Mouse (Mus musculus) thymus, adult 2 months (tissue): ENCODE measurements around the gene Slc47a2. TPM values are rescaled to one million over a fixed set of nuclear protein-coding genes. Genes with fewer than 3 reads are reported as not detected.

Experiments used
- DNase-seq: peaks from one replicate; pipeline ENCODE4 v3.0.0; 2021
- H3K27ac ChIP-seq: fragments of 200-500 bp; 2 replicates; pipeline ENCODE4 v1.5.1; 2012; ENCODE audit warnings: low read length, control low read depth; ENCODE audit not compliant: control insufficient read depth, insufficient read depth
- H3K27me3 ChIP-seq: fragments of 200-500 bp; 2 replicates; pipeline ENCODE4 v1.6.1; 2012; ENCODE audit warnings: mild to moderate bottlenecking, low read length, moderate library complexity, mixed read lengths; ENCODE audit not compliant: control insufficient read depth, insufficient read depth
- H3K36me3 ChIP-seq: fragments of 200-500 bp; 2 replicates; pipeline ENCODE4 v1.6.1; 2012; ENCODE audit warnings: mild to moderate bottlenecking, low read length, moderate library complexity; ENCODE audit not compliant: control insufficient read depth, insufficient read depth
- H3K4me1 ChIP-seq: fragments of 200-500 bp; replicated peaks from 2 replicates; pipeline ENCODE4 v1.6.1; 2012; ENCODE audit warnings: low read length; ENCODE audit not compliant: control insufficient read depth, insufficient read depth
- H3K4me3 ChIP-seq: fragments of 200-500 bp; 2 replicates; pipeline ENCODE4 v1.5.1; 2012; ENCODE audit warnings: mild to moderate bottlenecking, low read length, control low read depth, moderate library complexity; ENCODE audit not compliant: control insufficient read depth, insufficient read depth
- CTCF ChIP-seq: fragments of 200-500 bp; IDR thresholded peaks from 2 replicates; pipeline ENCODE4 v1.5.1; 2012; ENCODE audit warnings: mild to moderate bottlenecking, control low read depth, low read length, moderate library complexity, borderline replicate concordance; ENCODE audit not compliant: control insufficient read depth, poor library complexity, insufficient read depth; ENCODE audit errors: extremely low read depth
- POLR2A ChIP-seq: fragments of 200-500 bp; IDR thresholded peaks from 2 replicates; pipeline ENCODE4 v1.6.1; 2012; ENCODE audit warnings: mild to moderate bottlenecking, low read length, control low read depth, moderate library complexity; ENCODE audit not compliant: control insufficient read depth, poor library complexity, insufficient read depth; ENCODE audit errors: extremely low read depth
- WGBS: fragments of 180-500 bp; shearing (Covaris S2); methylation state at CpG from one replicate; pipeline ENCODE4 v1.1.7; 2018; 5-methylcytosine and 5-hydroxymethylcytosine counted together
- polyA plus RNA-seq: library from polyadenylated mRNA; depleted of rRNA; stranded (reverse); fragments of >200 nt; gene quantifications from 2 replicates; pipeline ENCODE4 v1.2.3, GENCODE M21; 2012

The Slc47a2 gene
- polyA plus RNA-seq, 1 experiment, result 0.67 TPM

DNA sequence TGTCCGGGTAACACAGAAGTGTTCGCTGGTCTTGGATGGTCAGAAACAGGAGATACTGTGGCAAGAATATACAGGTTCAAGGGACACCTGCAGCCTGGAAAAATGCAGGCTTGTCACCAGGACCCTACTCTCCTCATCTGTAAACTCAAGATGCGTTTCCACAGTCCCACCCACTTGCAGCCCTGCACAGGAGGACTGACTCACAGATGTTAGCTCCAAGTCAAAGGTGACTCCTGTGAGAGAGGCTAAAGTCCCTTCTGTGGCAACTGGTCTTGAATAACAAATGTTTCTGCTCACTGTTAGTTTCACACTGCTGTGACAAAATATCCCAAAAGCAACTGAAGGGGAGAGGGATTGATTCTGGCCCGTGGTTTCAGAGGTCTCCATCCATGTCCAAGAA lies 36.0 kb upstream of the Slc47a2 start:
- Histone ChIP-seq H3K4me1 (no peaks in the 10 kb centered on the region; the same call in 1 of the 2 replicates), H3K36me3 (no peaks in the 10 kb centered on the region), H3K27ac (no peak overlapping the region), H3K27me3 (peaks cover 8% of the 10 kb centered on the region), H3K4me3 (no peak overlapping the region)
- no peak for DNase-seq
- WGBS, result 77% methylated on average over 4 of the region's 4 CpGs
- TF ChIP-seq CTCF, result no peak
- no peak for TF ChIP-seq POLR2A

DNA sequence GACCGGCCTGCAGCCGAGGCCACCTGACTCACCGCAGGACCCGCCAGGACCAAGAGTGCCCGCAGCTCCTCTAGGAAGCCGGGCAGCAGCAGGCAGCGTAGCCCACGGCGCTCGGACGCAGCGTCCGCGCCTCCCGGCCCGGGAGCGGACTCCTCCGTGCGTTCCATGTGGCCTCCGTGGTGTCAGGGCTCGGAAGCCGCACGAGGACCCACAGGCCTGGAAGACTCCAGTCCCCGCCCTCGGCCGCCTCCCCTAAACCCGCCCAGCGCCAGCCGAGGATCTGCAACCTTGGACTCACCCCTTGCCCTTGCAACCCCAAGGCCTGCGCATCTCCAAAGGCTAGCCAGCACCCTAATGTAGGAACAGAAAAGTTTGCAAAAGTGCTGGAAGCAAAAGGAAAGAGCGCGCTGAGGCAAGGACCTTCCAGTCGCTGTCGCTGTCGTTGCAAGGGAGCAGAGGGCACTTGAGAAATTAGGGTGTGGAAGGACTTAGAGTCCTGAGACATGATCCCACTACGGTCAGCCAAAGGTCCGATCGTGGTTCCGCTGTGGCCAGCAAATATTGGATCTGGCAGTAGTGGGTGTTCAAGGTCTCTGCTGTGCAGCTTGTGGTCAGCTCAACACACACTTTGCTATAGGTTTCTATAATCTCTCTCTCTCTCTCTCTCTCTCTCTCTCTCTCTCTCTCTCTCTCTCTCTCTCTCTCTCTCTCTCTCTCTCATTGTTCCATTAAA lies 35.4 kb upstream of the Slc47a2 start, which contains the start of gene Slc47a1:
Gene Slc47a1 (minus strand): TSS at position 465 of the 733 bp plus-strand sequence.
- no peak for DNase-seq
- H3K4me1 ChIP-seq, result no peaks in the 10 kb centered on the region; the same call in 1 of the 2 replicates
- H3K4me3 ChIP-seq, result no peak within 1 kb of the TSS
- 21% methylated on average over 39 of the region's 39 CpGs for WGBS
- H3K36me3 ChIP-seq, result no peaks in the 10 kb centered on the region
- no peak within 1 kb of the TSS for H3K27ac ChIP-seq
- peaks cover 8% of the 10 kb centered on the region for H3K27me3 ChIP-seq
- TF ChIP-seq POLR2A (no peak), CTCF (no peak)

DNA sequence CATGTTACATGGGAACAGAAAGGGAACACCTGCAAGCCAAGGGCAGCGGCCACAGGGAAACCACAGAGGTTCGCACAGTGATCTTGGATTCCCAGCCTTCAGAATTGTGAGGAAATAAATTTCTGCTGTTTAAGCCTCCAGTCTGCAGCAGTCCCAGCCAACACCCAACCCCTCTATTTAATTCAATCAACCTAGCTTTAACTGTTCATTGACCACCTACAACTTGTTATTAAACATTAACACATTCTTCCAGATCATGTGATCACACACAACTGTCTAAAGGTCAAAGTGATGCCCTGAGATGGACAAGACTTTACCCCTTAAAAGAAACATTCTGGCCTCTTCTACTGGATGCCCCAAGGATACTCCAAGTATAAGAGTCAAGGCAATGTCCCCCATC lies 26.0 kb upstream of the Slc47a2 start:
- no peak for DNase-seq
- H3K36me3 ChIP-seq, result no peaks in the 10 kb centered on the region
- WGBS, result 76% methylated on average over 2 of the region's 2 CpGs
- TF ChIP-seq POLR2A (no peak), CTCF (no peak)
- H3K4me1 ChIP-seq, result no peaks in the 10 kb centered on the region
- H3K4me3 ChIP-seq, result no peak overlapping the region
- no peaks in the 10 kb centered on the region for H3K27me3 ChIP-seq
- H3K27ac ChIP-seq, result no peak overlapping the region

DNA sequence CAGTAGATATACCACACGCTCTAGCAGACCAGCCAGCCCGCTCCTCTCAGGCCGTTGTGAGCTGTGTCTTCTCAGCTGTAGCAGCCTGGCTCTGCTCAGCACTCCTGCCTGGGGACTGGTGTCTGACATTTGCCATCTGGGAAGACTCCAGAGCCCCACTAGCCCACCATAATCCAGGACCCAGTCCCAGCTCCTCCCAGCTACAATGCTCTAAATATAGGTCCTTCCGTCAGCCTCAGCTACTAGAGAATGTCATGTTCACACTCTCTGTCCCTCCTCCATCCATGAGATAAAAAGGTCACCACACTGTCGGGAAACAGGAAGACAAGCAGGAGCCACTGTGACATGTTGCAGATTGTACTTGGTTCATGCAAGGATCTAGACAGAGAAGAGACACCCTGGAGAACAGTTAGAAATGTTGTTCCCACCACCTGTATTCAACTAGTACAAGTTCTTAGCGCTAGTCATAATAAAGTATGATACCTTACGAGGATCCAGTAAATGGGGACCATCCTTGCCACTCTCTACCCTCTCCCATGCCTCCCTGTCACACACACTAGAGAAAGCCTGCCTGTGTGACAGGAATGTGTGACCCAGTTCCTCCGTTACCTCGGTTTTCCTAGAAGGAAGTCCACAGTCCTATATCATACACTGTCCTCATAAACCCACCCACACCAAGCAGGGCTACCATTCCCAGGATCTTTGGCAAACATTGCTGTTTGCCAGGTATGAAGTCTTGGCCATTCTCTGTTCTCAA lies 24.0 kb upstream of the Slc47a2 start:
- Histone ChIP-seq H3K4me3 (no peak overlapping the region), H3K36me3 (no peaks in the 10 kb centered on the region), H3K27ac (no peak overlapping the region), H3K27me3 (no peaks in the 10 kb centered on the region), H3K4me1 (no peaks in the 10 kb centered on the region)
- DNase-seq, result no peak
- WGBS, result 75% methylated on average over 9 of the region's 9 CpGs
- no peak for TF ChIP-seq CTCF

DNA sequence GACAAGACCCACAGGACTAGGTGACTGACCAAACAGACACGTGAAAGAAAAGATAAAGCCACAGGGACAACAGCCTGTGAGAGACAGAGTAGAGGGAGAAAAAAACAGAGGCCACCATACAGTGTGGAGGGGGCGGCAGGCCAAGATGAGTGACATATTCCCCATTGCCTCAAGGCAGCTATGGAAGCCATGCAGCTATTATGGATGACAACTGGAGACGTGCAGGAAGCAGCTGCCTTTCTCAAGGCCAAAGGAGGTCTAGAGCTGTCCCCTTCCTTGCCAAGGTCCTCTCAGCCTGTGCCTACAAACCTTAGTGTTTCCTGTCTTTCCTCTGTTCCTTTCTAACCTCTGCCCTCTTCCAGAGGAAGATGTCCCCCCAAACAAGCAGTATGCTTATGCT lies 23.3 kb upstream of the Slc47a2 start:
- 75% methylated on average over 3 of the region's 3 CpGs for WGBS
- Histone ChIP-seq H3K27ac (no peak overlapping the region), H3K4me1 (no peaks in the 10 kb centered on the region), H3K4me3 (no peak overlapping the region), H3K36me3 (no peaks in the 10 kb centered on the region), H3K27me3 (no peaks in the 10 kb centered on the region)
- no peak for DNase-seq
- TF ChIP-seq CTCF (no peak), POLR2A (no peak)

DNA sequence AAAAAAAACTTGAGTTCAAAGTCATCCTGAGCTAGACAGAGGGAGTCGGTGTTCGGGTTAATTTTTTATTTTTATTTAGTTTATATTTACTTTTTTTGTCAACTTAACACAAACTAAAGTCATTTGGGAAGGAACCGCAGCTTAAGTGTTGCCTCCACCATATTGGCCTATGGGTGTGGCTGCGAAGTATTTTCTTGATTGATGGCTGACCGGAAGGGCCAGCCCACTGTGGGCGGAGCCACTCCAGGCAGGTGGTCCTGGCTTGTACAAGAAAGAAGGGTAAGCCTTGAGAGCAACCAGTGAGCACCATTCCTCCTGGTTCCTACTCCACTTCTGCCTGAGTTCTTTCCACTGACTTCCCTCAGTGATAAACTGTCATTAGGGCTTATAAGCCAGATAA lies 21.4 kb upstream of the Slc47a2 start:
- no peak for TF ChIP-seq POLR2A
- no peak for TF ChIP-seq CTCF
- Histone ChIP-seq H3K4me1 (no peaks in the 10 kb centered on the region), H3K4me3 (no peak overlapping the region), H3K27me3 (no peaks in the 10 kb centered on the region), H3K36me3 (no peaks in the 10 kb centered on the region), H3K27ac (no peak overlapping the region)
- 91% methylated on average over 6 of the region's 6 CpGs for WGBS
- no peak for DNase-seq
